In the genomic region with DNA sequence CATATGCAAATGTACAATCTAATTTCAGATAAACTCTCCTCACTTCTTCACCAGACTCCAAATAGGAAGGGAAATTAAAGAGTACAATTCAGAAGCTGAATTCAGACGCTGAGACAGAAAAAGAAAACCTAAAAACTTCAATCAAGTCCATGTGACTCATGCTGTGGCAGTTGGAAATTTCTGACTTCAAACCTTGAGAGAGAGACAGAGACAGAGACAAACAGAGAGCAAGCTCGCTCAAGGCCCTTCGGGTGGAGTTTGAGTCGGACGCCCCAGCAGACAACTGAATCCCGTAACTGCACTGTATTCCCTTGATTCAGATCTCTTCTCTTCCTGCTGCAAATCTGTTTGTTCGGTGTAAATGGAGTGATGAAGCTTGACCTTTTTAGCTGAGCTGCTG, we compare ENCODE assay signal across 19 mouse cellular contexts. TPM values are rescaled to one million over a fixed set of nuclear protein-coding genes. Genes with fewer than 3 reads are reported as not detected.
DNase-seq lines count a peak whose midpoint lies in the region; TF ChIP-seq lines count a peak whose summit lies in the region.
"Had no signal": no experiment of that assay in that cellular context is flagged by ENCODE, and none has a peak within 500 bp of the region (broad histone marks: within the 10 kb centered on the region; RNA-seq: fewer than 3 reads in every experiment).

No protein-coding gene starts in this region.

- no peak for TF ChIP-seq CTCF in left cerebral cortex, adult 2 months (IDR thresholded peaks at IDR 0.05)

- peak overlapping the region; percentile 74 for H3K27ac ChIP-seq in left cerebral cortex, adult 2 months
- H3K27ac ChIP-seq: embryonic facial prominence, embryonic 15.5 days; forebrain, embryonic 10.5 days; hindbrain, embryonic 10.5 days had no signal

- DNase-seq in adrenal gland, adult (ENCODE audit: inconsistent age in 2 of 2, low spot score in 1 of 2), result peak; percentile 66 to 86
- DNase-seq in adrenal gland, postnatal 4 days (ENCODE audit: low spot score in 2 of 2), result no peak
- DNase-seq in left cerebral cortex, adult 2 months (ENCODE audit: extremely low spot score in 1 of 2, low spot score in 2 of 2), result peak in 1 of 2 experiments; percentile 6
- DNase-seq in left cerebral cortex, adult 9 months (ENCODE audit: low spot score in 2 of 2), result no peak
- peak; percentile 60 for DNase-seq in adrenal gland, adult 8-10 months
- DNase-seq in adrenal gland, postnatal 36 days, result peak; percentile 52 to 62
- no peak for DNase-seq in kidney, adult 8-10 months
- no peak for DNase-seq in lung, postnatal 25 days (ENCODE audit: low spot score)
- DNase-seq: B cell, adult 2 months; cerebellum, adult 2 months; cerebellum, postnatal 10 days; embryo, embryonic 11 days; gastrocnemius, postnatal 14 days had no signal

- intact Hi-C loops in left cerebral cortex, adult 2 months (cut with DNase I), result no loop called here

- no peak overlapping the region for H3K4me3 ChIP-seq in left cerebral cortex, adult 2 months
- H3K4me3 ChIP-seq: embryonic facial prominence, embryonic 15.5 days; erythroblast, embryonic 14.5 days; forebrain, embryonic 10.5 days; heart, embryonic 12.5 days; hindbrain, embryonic 10.5 days had no signal

RNA-seq across cellular contexts. Expression of a gene that starts 30.7 kb away (rescaled TPM):
- 100 to 1,000 TPM in 1 of 2 experiments, 10 to 100 TPM in 1; 88.1 to 103 TPM for total RNA-seq in adrenal gland, postnatal 4 days (2021)
- 10 to 100 TPM; 53.8 to 56.3 TPM for total RNA-seq in left cerebral cortex, adult 2 months (2021)
- total RNA-seq in adrenal gland, adult 8-10 months (2022), result 100 to 1,000 TPM in 2 of 4 experiments, 10 to 100 TPM in 2; 72.7 to 177 (median 125) TPM
- total RNA-seq in adrenal gland, postnatal 36 days (2021), result 100 to 1,000 TPM; 103 to 188 TPM
- total RNA-seq: granulocyte monocyte progenitor cell, adult 5-6 weeks had no signal

Comparison
In these comparisons a context has a peak if more than half of its experiments do, and no peak if none do; other contexts are left out.
1. DNase-seq: peak in adrenal gland, adult (2 of 2), adrenal gland, adult 8-10 months (single experiment) and adrenal gland, postnatal 36 days (2 of 2); none in adrenal gland, postnatal 4 days (0 of 2), left cerebral cortex, adult 9 months (0 of 2), kidney, adult 8-10 months (0 of 2) and lung, postnatal 25 days (single experiment).